Mouse (Mus musculus) heart, embryonic 16.5 days (tissue): ENCODE results near the gene Cox19. TPM values are rescaled to one million over a fixed set of nuclear protein-coding genes. Genes with fewer than 3 reads are reported as not detected.

ENCODE experiments used
- ATAC-seq: fragments of 200-750 bp; cut with Nextera tagmentation; replicated peaks from 2 replicates; pipeline ENCODE4 v1.8.0; 2017; ENCODE audit warnings: moderate number of reproducible peaks; ENCODE audit not compliant: insufficient read depth, low FRiP score; ENCODE audit errors: extremely low read depth
- H3K27ac ChIP-seq: fragments of 300-500 bp; sonication (generic); 2 replicates; pipeline ENCODE4 v1.5.1; 2014; ENCODE audit warnings: mild to moderate bottlenecking, low read length, control low read depth, moderate library complexity
- H3K27me3 ChIP-seq: fragments of 300-500 bp; sonication (generic); 2 replicates; pipeline ENCODE4 v1.6.1; 2014; ENCODE audit warnings: low read length, mixed read lengths; ENCODE audit not compliant: control insufficient read depth, insufficient read depth
- H3K36me3 ChIP-seq: fragments of 300-500 bp; sonication (generic); 2 replicates; pipeline ENCODE4 v1.6.1; 2014; ENCODE audit not compliant: control insufficient read depth, insufficient read depth
- H3K4me1 ChIP-seq: fragments of 300-500 bp; sonication (generic); 2 replicates; pipeline ENCODE4 v1.6.1; 2014; ENCODE audit warnings: low read length, mixed read lengths; ENCODE audit not compliant: control insufficient read depth, insufficient read depth
- H3K4me2 ChIP-seq: fragments of 300-500 bp; sonication (generic); 2 replicates; pipeline ENCODE4 v1.6.1; 2014; ENCODE audit warnings: low read depth, mild to moderate bottlenecking, control low read depth, low read length
- H3K4me3 ChIP-seq: fragments of 300-500 bp; sonication (generic); 2 replicates; pipeline ENCODE4 v1.5.1; 2014; ENCODE audit warnings: mild to moderate bottlenecking, control low read depth, low read length
- H3K9ac ChIP-seq: fragments of 300-500 bp; sonication (generic); 2 replicates; pipeline ENCODE4 v1.6.1; 2014; ENCODE audit warnings: low read length, control low read depth
- H3K9me3 ChIP-seq: fragments of 300-500 bp; sonication (generic); replicated peaks from 2 replicates; pipeline ENCODE4 v1.6.1; 2016; ENCODE audit warnings: low read length; ENCODE audit not compliant: control insufficient read depth
- WGBS: fragments of 180-500 bp; shearing (Covaris S2); extraction: QIAGEN DNeasy Blood & Tissue Kit; methylation state at CpG from one replicate; pipeline ENCODE4 v1.1.7; 2014; 5-methylcytosine and 5-hydroxymethylcytosine counted together
- polyA plus RNA-seq: library from polyadenylated mRNA; unstranded; fragments of >200 nt; fragmentation: Nextera tagmentation; extraction: Ambion mirVana; gene quantifications from 2 replicates; pipeline ENCODE4 v1.2.1, GENCODE M21; 2015

Gene Cox19
- polyA plus RNA-seq, 1 experiment from 2014 or later, result 75.7 TPM

GRCm38 (mm10) chr5:139323260-139323924 is 27.8 kb downstream of the Cox19 start:
- no peak overlapping the region for H3K4me2 ChIP-seq

DNA sequence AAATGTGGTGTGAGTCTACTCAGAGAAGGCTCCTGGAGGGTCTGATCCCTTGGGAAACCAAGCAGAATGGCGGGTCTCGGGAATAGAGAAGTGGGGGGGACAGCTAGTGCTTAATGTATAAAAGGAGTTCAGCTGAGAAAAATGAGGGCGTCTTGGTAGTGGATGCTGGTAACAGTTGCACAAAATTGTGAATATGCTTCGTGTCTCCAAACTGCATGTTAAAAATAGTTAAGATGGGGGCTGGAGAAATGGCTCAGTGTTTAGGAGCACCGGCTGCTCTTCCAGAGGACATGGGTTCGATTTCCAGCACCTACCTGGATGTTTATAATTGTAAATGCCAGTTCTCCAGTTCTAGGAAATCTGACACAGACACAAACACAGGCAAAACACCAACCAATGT is 29.9 kb downstream of the Cox19 start:
- Histone ChIP-seq H3K27me3 (peaks cover 29% of the 10 kb centered on the region), H3K9me3 (no peaks in the 10 kb centered on the region), H3K4me2 (no peak overlapping the region), H3K4me3 (no peak overlapping the region), H3K4me1 (peaks cover 11% of the 10 kb centered on the region), H3K27ac (no peak overlapping the region), H3K9ac (no peak overlapping the region), H3K36me3 (no peaks in the 10 kb centered on the region)
- 71% methylated on average over 6 of the region's 6 CpGs for WGBS
- no peak for ATAC-seq

More at GRCm38 (mm10) chr5:139323260-139323924, 27.8 kb downstream of the Cox19 start:
- Histone ChIP-seq H3K27ac (no peak overlapping the region), H3K36me3 (no peaks in the 10 kb centered on the region), H3K4me3 (no peak overlapping the region), H3K9me3 (no peaks in the 10 kb centered on the region), H3K4me1 (peaks cover 11% of the 10 kb centered on the region), H3K27me3 (peaks cover 31% of the 10 kb centered on the region), H3K9ac (no peak overlapping the region)
- WGBS, result 73% methylated on average over 9 of the region's 9 CpGs
- no peak for ATAC-seq

- Histone ChIP-seq H3K9ac (no peak overlapping the region), H3K9me3 (no peaks in the 10 kb centered on the region), H3K27ac (no peak overlapping the region), H3K4me3 (no peak overlapping the region), H3K27me3 (peaks cover 19% of the 10 kb centered on the region), H3K36me3 (no peaks in the 10 kb centered on the region), H3K4me1 (peaks cover 11% of the 10 kb centered on the region), H3K4me2 (no peak overlapping the region)
- no peak for ATAC-seq
- 66% methylated on average over 7 of the region's 7 CpGs for WGBS
Observed at GRCm38 (mm10) chr5:139320424-139320823, 30.8 kb downstream of the Cox19 start.

DNA sequence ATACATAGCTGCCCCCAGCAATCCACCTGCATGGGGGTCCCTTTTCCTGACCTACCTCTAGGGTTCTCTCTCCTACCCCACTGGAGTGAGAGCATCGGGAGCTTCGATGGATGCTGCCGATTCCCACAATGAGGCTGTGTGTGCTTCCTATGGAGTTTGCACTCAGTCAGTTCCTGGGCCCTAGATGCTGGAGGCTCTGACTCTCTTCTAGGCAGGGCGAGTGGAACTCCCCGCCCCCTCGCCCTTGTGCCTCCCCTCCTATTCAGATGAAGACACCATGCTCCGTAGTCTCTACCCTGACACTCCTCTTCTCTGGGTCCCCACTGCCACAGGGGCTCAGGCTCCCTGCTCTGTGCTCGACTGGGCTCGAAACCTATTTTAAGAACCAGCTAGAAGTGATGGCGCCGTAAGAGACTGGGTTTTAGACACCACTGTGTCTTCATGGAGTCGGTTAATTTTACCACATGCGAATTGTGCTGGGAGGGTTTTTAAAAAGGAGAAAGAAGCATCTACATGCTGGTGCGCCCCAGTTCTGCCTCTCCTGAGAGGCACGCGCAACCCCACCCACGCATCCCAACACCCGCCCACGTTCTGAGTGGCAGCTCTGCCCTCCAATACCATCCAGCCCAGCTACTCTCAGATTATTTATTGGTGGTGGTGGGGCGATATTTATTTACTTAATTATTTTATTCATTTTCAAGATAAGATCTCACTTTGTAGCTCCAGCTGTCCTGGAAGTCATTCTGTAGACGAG is 33.3 kb downstream of the Cox19 start:
- ATAC-seq, result no peak
- H3K4me1 ChIP-seq, result peaks cover 2% of the 10 kb centered on the region; the same call in 1 of the 2 replicates
- no peaks in the 10 kb centered on the region for H3K36me3 ChIP-seq
- H3K27ac ChIP-seq, result no peak overlapping the region
- no peak overlapping the region for H3K4me2 ChIP-seq
- H3K9me3 ChIP-seq, result no peaks in the 10 kb centered on the region
- H3K9ac ChIP-seq, result no peak overlapping the region
- no peak overlapping the region for H3K4me3 ChIP-seq
- H3K27me3 ChIP-seq, result no peaks in the 10 kb centered on the region
- WGBS, result 65% methylated on average over 21 of the region's 21 CpGs

- no peak overlapping the region for H3K9ac ChIP-seq
- no peaks in the 10 kb centered on the region for H3K27me3 ChIP-seq
- peaks cover 2% of the 10 kb centered on the region; the same call in 1 of the 2 replicates for H3K4me1 ChIP-seq
- H3K4me3 ChIP-seq, result no peak overlapping the region
- H3K4me2 ChIP-seq, result no peak overlapping the region
- no peaks in the 10 kb centered on the region for H3K36me3 ChIP-seq
- no peak overlapping the region for H3K27ac ChIP-seq
- 63% methylated on average over 6 of the region's 6 CpGs for WGBS
- no peak for ATAC-seq
- no peaks in the 10 kb centered on the region for H3K9me3 ChIP-seq
Observed at GRCm38 (mm10) chr5:139316982-139317675, 34.1 kb downstream of the Cox19 start.

DNA sequence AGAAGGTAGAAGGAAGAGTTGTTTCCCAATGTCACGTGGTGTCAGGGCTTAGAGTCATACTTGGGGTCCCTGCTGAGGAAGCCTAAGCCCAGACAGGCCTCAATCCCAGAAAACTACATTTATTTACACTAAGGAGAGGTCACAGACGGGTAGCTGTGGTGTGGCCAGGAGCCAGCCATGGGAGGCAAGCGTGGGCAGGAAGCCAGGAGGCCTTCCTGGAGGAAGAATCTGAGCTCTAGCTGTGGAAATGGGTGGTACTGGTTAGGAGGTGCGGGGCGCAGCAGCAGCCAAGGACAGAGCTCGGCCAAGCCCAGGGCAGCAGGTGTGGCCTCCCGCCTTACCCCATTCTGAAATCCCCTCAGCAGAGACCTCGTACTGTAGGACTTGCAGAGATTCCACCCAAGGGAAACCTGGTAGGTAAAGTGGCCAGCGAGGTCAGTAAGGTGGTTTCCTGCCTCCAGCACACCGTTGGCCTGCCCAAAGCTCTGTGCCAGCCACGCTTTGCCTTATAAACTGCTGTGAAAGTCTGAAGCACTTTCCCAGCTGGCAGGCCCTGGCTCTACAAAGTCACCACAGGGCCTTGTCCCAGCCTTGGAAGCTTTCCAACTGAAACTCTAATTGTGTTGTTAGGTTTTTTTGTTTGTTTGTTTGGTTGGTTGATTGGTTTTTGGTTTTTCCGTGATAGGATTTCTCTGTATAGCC is 36.1 kb downstream of the Cox19 start:
- Histone ChIP-seq H3K4me1 (peaks cover 2% of the 10 kb centered on the region; the same call in 1 of the 2 replicates), H3K9ac (no peak overlapping the region), H3K4me2 (no peak overlapping the region), H3K9me3 (no peaks in the 10 kb centered on the region), H3K27me3 (no peaks in the 10 kb centered on the region), H3K4me3 (no peak overlapping the region), H3K27ac (no peak overlapping the region), H3K36me3 (no peaks in the 10 kb centered on the region)
- 80% methylated on average over 12 of the region's 12 CpGs for WGBS
- no peak for ATAC-seq

DNA sequence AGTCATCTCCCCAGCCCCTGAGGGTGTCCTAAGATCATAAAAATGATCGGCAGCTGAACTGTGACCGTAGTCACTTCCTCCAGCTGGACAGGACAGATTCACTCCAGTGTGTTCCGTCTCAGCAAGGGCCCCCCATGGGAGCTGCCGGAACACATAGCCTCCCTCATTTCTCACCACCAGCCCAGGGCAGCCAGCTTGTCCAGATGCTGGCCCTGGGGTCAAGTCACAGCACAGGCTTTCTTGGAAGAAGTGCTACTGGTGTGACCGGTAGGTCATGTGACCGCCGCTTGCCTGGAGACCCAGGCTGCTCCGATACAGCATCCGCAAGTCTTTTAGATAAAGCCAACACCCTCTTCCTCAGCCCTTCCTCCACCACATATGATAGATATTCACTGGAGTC is 37.7 kb downstream of the Cox19 start:
- no peak for ATAC-seq
- Histone ChIP-seq H3K9ac (no peak overlapping the region), H3K4me3 (no peak overlapping the region), H3K4me1 (peaks cover 2% of the 10 kb centered on the region; the same call in 1 of the 2 replicates), H3K9me3 (no peaks in the 10 kb centered on the region), H3K27ac (no peak overlapping the region), H3K4me2 (no peak overlapping the region), H3K36me3 (no peaks in the 10 kb centered on the region), H3K27me3 (no peaks in the 10 kb centered on the region)
- WGBS, result 72% methylated on average over 9 of the region's 9 CpGs

GRCm38 (mm10) chr5:139311822-139312221 is 39.4 kb downstream of the Cox19 start:
- ATAC-seq, result no peak
- Histone ChIP-seq H3K4me2 (no peak overlapping the region), H3K4me1 (peaks cover 2% of the 10 kb centered on the region; the same call in 1 of the 2 replicates), H3K9me3 (no peaks in the 10 kb centered on the region), H3K9ac (no peak overlapping the region), H3K27ac (no peak overlapping the region), H3K27me3 (no peaks in the 10 kb centered on the region), H3K4me3 (no peak overlapping the region), H3K36me3 (no peaks in the 10 kb centered on the region)
- 85% methylated on average over 9 of the region's 9 CpGs for WGBS
